In the genomic region with DNA sequence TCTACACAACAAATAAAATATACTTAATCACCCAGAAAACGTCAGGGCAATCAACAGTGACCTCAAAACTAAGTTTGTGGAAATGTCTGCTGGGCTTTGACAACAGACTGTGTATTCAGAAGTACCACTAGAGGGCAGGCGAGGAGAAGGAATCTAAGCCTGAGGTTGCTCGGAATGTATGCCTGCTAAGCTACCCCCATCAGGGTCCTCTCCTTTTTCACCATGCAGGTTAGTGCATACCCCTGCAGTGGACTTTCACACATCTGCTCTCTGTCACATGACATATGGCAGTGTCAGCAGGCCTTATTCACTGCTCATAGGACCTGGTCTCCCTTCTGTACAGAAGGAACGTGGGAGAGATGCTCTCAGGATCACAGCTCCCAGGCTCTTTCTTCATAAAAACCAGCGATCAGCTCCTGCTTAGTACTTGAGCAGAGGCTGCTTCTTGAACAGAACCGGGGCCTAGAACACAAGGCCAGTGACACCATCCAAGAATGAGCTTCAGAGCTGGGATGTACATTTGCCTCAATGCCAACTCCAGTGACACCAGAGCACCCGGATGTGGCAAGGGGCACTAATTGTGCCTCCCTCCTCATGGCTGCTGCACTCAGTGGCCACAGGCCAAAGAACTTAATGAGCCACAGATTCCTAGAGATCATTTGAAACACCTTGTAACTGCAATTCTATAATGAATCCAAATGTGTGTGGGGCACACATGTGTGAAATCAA, we compare ENCODE assay signal across 8 mouse cellular contexts.
DNase-seq lines count a peak whose midpoint lies in the region.

No protein-coding gene starts in this region.

- DNase-seq in gastrocnemius, postnatal 10 days: peak; percentile 28
- DNase-seq in gastrocnemius, postnatal 36 days: no peak
- peak; percentile 67 for DNase-seq in NIH3T3 (ENCODE audit: low read depth)
- DNase-seq in embryo, embryonic 10.5 days (ENCODE audit: low spot score): peak; percentile 83
- peak; percentile 38 for DNase-seq in heart, postnatal 36 days
- DNase-seq in layer of hippocampus, adult 8-10 months (ENCODE audit: low spot score in 2 of 2): peak; percentile 17 to 46
- DNase-seq in lung, postnatal 36 days: peak; percentile 49
- DNase-seq in right cerebral cortex, postnatal 25 days: peak; percentile 39

- intact Hi-C loops in gastrocnemius, postnatal 36 days (cut with DNase I): loop anchor here (2.0 to 5.0 kb wide), 2 partner anchors 564 to 764 kb away; no protein-coding TSS in a partner anchor
- intact Hi-C loops in heart, postnatal 36 days (cut with DNase I): loop anchor here (2.0 to 10.0 kb wide), 5 partner anchors 524 to 882 kb away; no protein-coding TSS in a partner anchor

Comparison
In these comparisons a context has a peak if more than half of its experiments do, and no peak if none do; other contexts are left out.
1. DNase-seq: peak in gastrocnemius, postnatal 10 days (single experiment), NIH3T3 (single experiment), embryo, embryonic 10.5 days (single experiment), heart, postnatal 36 days (2 of 2), layer of hippocampus, adult 8-10 months (2 of 2), lung, postnatal 36 days (single experiment) and right cerebral cortex, postnatal 25 days (single experiment); none in gastrocnemius, postnatal 36 days (0 of 2).